Mouse (Mus musculus) kidney, adult 2 months (tissue): Measurements from ENCODE around the gene Cfap299.

Experiments
- CTCF ChIP-seq: fragments of 200-500 bp; conservative IDR thresholded peaks from 2 replicates; pipeline ENCODE4 v1.5.1; 2011; ENCODE audit warnings: low read depth, mild to moderate bottlenecking, control low read depth, low read length, moderate library complexity, mixed read lengths; ENCODE audit not compliant: insufficient read depth, insufficient read length
- POLR2A ChIP-seq: fragments of 200-500 bp; IDR thresholded peaks from one replicate; pipeline ENCODE4 v1.6.1; 2011; ENCODE audit warnings: low read depth, low read length, control low read depth

DNA sequence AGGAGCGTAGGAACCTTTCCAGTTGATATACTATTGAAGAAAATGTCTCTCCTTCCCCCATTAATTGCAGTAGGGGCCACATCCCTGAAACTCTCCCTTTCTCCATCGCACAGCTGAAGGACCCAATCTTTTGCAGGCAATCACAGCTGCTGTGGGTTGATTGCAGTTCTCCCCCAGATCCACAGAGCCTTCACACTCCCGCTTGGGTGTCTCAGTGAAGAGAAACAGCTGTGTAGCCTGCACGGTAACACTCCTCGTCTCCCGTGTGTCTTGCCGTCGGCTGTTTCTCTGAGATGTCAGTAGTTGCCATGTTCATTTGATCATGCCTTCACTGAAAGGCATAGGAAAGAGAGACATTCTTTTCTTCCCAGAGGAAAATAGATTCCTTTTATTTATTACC lies 148.2 kb downstream of the Cfap299 start:
- TF ChIP-seq CTCF (no peak), POLR2A (no peak)
